Mouse (Mus musculus): ENCODE measurements at regions not wholly inside any gene's neighbourhood (a gene's known extent, or its start where the extent isn't known, plus 50 kb on each side); places are given as distances from the start of the nearest gene placed in this dataset.
A peak's percentile ranks its signal among the peaks of the same experiment; 100 is the strongest.
"Not testable (repeated sequence)": the region's sequence is repeated elsewhere in the genome, so short reads cannot be mapped to it uniquely, and the experiment has no call there.

GRCm38 (mm10) chr14:71635091-71635490 is 856.5 kb downstream of the Gm9195 start:
- DNase-seq, result no peak

GRCm38 (mm10) chr14:71609698-71610301 is 881.8 kb downstream of the Gm9195 start:
- no peak for DNase-seq

- no peak for DNase-seq
Measured at GRCm38 (mm10) chr14:71603710-71604109, 887.9 kb downstream of the Gm9195 start.

- DNase-seq, result no peak
Measured at GRCm38 (mm10) chr14:71597859-71598258, 893.8 kb downstream of the Gm9195 start.

GRCm38 (mm10) chr14:71588694-71589240 is 902.9 kb downstream of the Gm9195 start:
- peak; percentile 3 to 16 for DNase-seq

- DNase-seq, result no peak
Measured at GRCm38 (mm10) chr14:71588006-71588405, 903.6 kb downstream of the Gm9195 start.

GRCm38 (mm10) chr14:71564816-71565215 is 926.8 kb downstream of the Gm9195 start:
- DNase-seq, result peak in 1 of 2 experiments; percentile 4

- no peak for DNase-seq
Measured at GRCm38 (mm10) chr14:71561906-71562305, 929.7 kb downstream of the Gm9195 start.

GRCm38 (mm10) chr14:71554324-71554723 is 937.3 kb downstream of the Gm9195 start:
- not testable (repeated sequence) for DNase-seq

GRCm38 (mm10) chr14:71543580-71543979 is 943.9 kb upstream of the Fam160b2 start:
- no peak for DNase-seq

GRCm38 (mm10) chr14:71532074-71532659 is 932.5 kb upstream of the Fam160b2 start:
- DNase-seq, result no peak

- DNase-seq, result no peak
Measured at GRCm38 (mm10) chr14:71531298-71531697, 931.7 kb upstream of the Fam160b2 start.

- DNase-seq, result peak; percentile 18 to 24
Measured at GRCm38 (mm10) chr14:71530421-71530820, 930.8 kb upstream of the Fam160b2 start.

GRCm38 (mm10) chr14:71518541-71518940 is 918.9 kb upstream of the Fam160b2 start:
- DNase-seq, result peak; percentile 42 to 45

GRCm38 (mm10) chr14:71500851-71501250 is 901.2 kb upstream of the Fam160b2 start:
- DNase-seq, result no peak

- peak; percentile 77 to 87 for DNase-seq
Measured at GRCm38 (mm10) chr14:71491201-71491600, 891.6 kb upstream of the Fam160b2 start.

- DNase-seq, result no peak
Measured at GRCm38 (mm10) chr14:71486176-71486970, 886.7 kb upstream of the Fam160b2 start.

- DNase-seq, result peak; percentile 45 to 52
Measured at GRCm38 (mm10) chr14:71475656-71476055, 876.0 kb upstream of the Fam160b2 start.

GRCm38 (mm10) chr14:71473907-71474306 is 874.3 kb upstream of the Fam160b2 start:
- DNase-seq, result peak; percentile 47

- DNase-seq, result no peak
Measured at GRCm38 (mm10) chr14:71432364-71432763, 832.7 kb upstream of the Fam160b2 start.

All from cerebellum, postnatal 14 days (tissue).